Mouse (Mus musculus): ENCODE data around the gene Plaa. TPM values are rescaled to one million over a fixed set of nuclear protein-coding genes. Genes with fewer than 3 reads are reported as not detected.
"Not testable (repeated sequence)": the region's sequence is repeated elsewhere in the genome, so short reads cannot be mapped to it uniquely, and the experiment has no call there.

Gene Plaa
- 26.5 TPM for polyA plus RNA-seq (2012; fragmentation: generic; extraction: Trizol)
- long read RNA-seq, experiment 1, transcript Plaa-201 (14 exons, 2,784 nt): major isoform, 64 of 82 reads
- long read RNA-seq, experiment 1, partial matches to known transcripts: 4 of 82 reads
- long read RNA-seq, experiment 1, other reads (novel, unspliced or antisense): 14 of 82 reads
- long read RNA-seq, experiment 2, transcript Plaa-201 (14 exons, 2,784 nt): major isoform, 919 of 1,029 reads
- long read RNA-seq, experiment 2, partial matches to known transcripts: 22 of 1,029 reads
- long read RNA-seq, experiment 2, other reads (novel, unspliced or antisense): 86 of 1,029 reads

- peak within 1 kb of the TSS; percentile 99 for H3ac ChIP-seq (ENCODE audit: control insufficient read depth, insufficient read length, low read depth)
- TF ChIP-seq MAX (IDR thresholded peaks at IDR 0.05) (peak; percentile 15), MYOD1 (IDR thresholded peaks at IDR 0.05; ENCODE audit: control insufficient read depth, insufficient read length, low read depth) (no peak)
- peak within 1 kb of the TSS; percentile 99 for H3K4me3 ChIP-seq (ENCODE audit: insufficient read depth, poor library complexity, severe bottlenecking)
- peaks cover 46% of the 10 kb centered on the region for H3K79me3 ChIP-seq (ENCODE audit: low read depth)
- no peaks in the 10 kb centered on the region for H3K27me3 ChIP-seq (ENCODE audit: control insufficient read depth, insufficient read depth, insufficient read length)
- peaks cover 59% of the 10 kb centered on the region for H3K79me2 ChIP-seq (ENCODE audit: control insufficient read depth, insufficient read depth)
- peaks cover 6% of the 10 kb centered on the region for H3K36me3 ChIP-seq (ENCODE audit: control insufficient read depth, insufficient read depth)
These were observed at the start of gene Plaa for GRCm38 (mm10) chr4:94603031-94603629. TSS of gene Plaa (minus strand) at chr4:94603244.

- H3K36me3 ChIP-seq (ENCODE audit: control insufficient read depth, insufficient read depth): peaks cover 27% of the 10 kb centered on the region
- H3K27me3 ChIP-seq (ENCODE audit: control insufficient read depth, insufficient read depth, insufficient read length); H3K79me3 ChIP-seq (ENCODE audit: low read depth); H3K79me2 ChIP-seq (ENCODE audit: control insufficient read depth, insufficient read depth); H3K4me3 ChIP-seq (ENCODE audit: insufficient read depth, poor library complexity, severe bottlenecking); H3ac ChIP-seq (ENCODE audit: control insufficient read depth, insufficient read length, low read depth): not testable (repeated sequence)
These were observed 47.6 kb upstream of the Plaa start for GRCm38 (mm10) chr4:94650426-94651175.

DNA sequence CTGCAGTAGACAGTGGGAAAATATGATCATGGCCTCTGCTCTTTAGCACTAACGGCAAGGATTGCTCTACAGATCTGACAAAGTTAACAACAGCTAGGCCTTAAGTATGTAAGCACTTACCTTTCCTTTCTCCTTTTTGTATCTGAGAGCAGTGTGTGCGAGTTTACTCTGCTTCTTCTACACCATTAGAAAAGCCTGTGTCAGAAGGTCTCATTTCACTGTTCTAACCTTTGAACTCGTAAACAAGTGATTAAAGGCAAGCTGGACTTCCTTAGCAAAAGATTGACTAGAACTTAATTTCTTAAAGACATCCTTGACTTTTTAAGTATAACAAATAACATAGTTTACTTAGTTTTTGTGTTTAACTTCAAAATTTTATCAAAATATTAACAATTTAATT, 46.9 kb upstream of the Plaa start, which contains the start of gene Lrrc19:
TSS of gene Lrrc19 (minus strand) at position 225 of the 400 bp plus-strand sequence.
- Histone ChIP-seq H3K4me3 (ENCODE audit: insufficient read depth, poor library complexity, severe bottlenecking) (no peak within 1 kb of the TSS), H3K79me3 (ENCODE audit: low read depth) (no peaks in the 10 kb centered on the region), H3K27me3 (ENCODE audit: control insufficient read depth, insufficient read depth, insufficient read length) (no peaks in the 10 kb centered on the region), H3K79me2 (ENCODE audit: control insufficient read depth, insufficient read depth) (no peaks in the 10 kb centered on the region), H3K36me3 (ENCODE audit: control insufficient read depth, insufficient read depth) (peaks cover 22% of the 10 kb centered on the region), H3ac (ENCODE audit: control insufficient read depth, insufficient read length, low read depth) (no peak within 1 kb of the TSS)
- TF ChIP-seq FOSL1 (IDR thresholded peaks at IDR 0.05; ENCODE audit: insufficient read depth, low read length, poor library complexity, severe bottlenecking) (no peak), MYOD1 (IDR thresholded peaks at IDR 0.05; ENCODE audit: control insufficient read depth, insufficient read length, low read depth) (no peak), USF1 (IDR thresholded peaks at IDR 0.05; ENCODE audit: low read depth) (no peak), MAX (IDR thresholded peaks at IDR 0.05) (no peak), CTCF (IDR thresholded peaks at IDR 0.05; ENCODE audit: control insufficient read depth, insufficient read depth, insufficient read length) (no peak), MYOG (IDR thresholded peaks at IDR 0.05; ENCODE audit: control insufficient read depth, extremely low read depth, insufficient read length) (no peak), CEBPB (IDR thresholded peaks at IDR 0.05; ENCODE audit: low read depth) (no peak)

GRCm38 (mm10) chr4:94643141-94643540, 40.1 kb upstream of the Plaa start:
- H3K79me2 ChIP-seq (ENCODE audit: control insufficient read depth, insufficient read depth): no peaks in the 10 kb centered on the region
- H3K27me3 ChIP-seq (ENCODE audit: control insufficient read depth, insufficient read depth, insufficient read length): no peaks in the 10 kb centered on the region
- TF ChIP-seq MAX (IDR thresholded peaks at IDR 0.05) (no peak), FOSL1 (IDR thresholded peaks at IDR 0.05; ENCODE audit: insufficient read depth, low read length, poor library complexity, severe bottlenecking) (no peak)
- H3ac ChIP-seq (ENCODE audit: control insufficient read depth, insufficient read length, low read depth): no peak overlapping the region
- H3K36me3 ChIP-seq (ENCODE audit: control insufficient read depth, insufficient read depth): no peaks in the 10 kb centered on the region
- no peak overlapping the region for H3K4me3 ChIP-seq (ENCODE audit: insufficient read depth, poor library complexity, severe bottlenecking)
- H3K79me3 ChIP-seq (ENCODE audit: low read depth): no peaks in the 10 kb centered on the region

- TF ChIP-seq MYOD1 (IDR thresholded peaks at IDR 0.05; ENCODE audit: control insufficient read depth, insufficient read length, low read depth) (peak; percentile 36), CEBPB (IDR thresholded peaks at IDR 0.05; ENCODE audit: low read depth) (peak; percentile 84), FOSL1 (IDR thresholded peaks at IDR 0.05; ENCODE audit: insufficient read depth, low read length, poor library complexity, severe bottlenecking) (no peak)
- no peaks in the 10 kb centered on the region for H3K27me3 ChIP-seq (ENCODE audit: control insufficient read depth, insufficient read depth, insufficient read length)
- peaks cover 30% of the 10 kb centered on the region for H3K79me2 ChIP-seq (ENCODE audit: control insufficient read depth, insufficient read depth)
- H3K36me3 ChIP-seq (ENCODE audit: control insufficient read depth, insufficient read depth): peaks cover 28% of the 10 kb centered on the region
- no peak overlapping the region for H3K4me3 ChIP-seq (ENCODE audit: insufficient read depth, poor library complexity, severe bottlenecking)
- H3K79me3 ChIP-seq (ENCODE audit: low read depth): peaks cover 20% of the 10 kb centered on the region
- no peak overlapping the region for H3ac ChIP-seq (ENCODE audit: control insufficient read depth, insufficient read length, low read depth)
These were observed 17.0 kb upstream of the Plaa start for GRCm38 (mm10) chr4:94620077-94620476.

DNA sequence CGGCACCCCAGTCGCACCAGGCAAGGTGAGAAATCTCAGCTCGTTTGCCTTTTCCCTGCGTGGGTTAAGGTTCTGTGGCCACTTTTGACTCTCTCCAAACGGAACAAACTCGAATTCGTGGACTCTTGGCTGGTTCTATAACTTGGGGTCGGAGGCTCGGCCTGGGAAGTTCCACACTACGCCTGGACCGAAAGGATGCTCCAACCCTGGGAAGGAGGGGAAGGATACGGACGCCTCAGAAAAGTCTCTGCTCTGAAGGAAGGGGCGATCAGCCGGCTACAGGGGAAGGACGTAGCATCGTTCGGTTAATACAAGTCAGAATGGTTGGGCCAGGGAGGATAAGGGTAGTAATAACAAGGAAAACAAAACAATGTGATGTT, 11.6 kb upstream of the Plaa start:
- Histone ChIP-seq H3ac (ENCODE audit: control insufficient read depth, insufficient read length, low read depth) (peak overlapping the region; percentile 78), H3K4me3 (ENCODE audit: insufficient read depth, poor library complexity, severe bottlenecking) (peak overlapping the region; percentile 89), H3K27me3 (ENCODE audit: control insufficient read depth, insufficient read depth, insufficient read length) (no peaks in the 10 kb centered on the region), H3K79me3 (ENCODE audit: low read depth) (peaks cover 23% of the 10 kb centered on the region), H3K79me2 (ENCODE audit: control insufficient read depth, insufficient read depth) (peaks cover 37% of the 10 kb centered on the region), H3K36me3 (ENCODE audit: control insufficient read depth, insufficient read depth) (peaks cover 4% of the 10 kb centered on the region)
- no peak for TF ChIP-seq CTCF (IDR thresholded peaks at IDR 0.05; ENCODE audit: control insufficient read depth, insufficient read depth, insufficient read length)
- no peak for TF ChIP-seq MYOD1 (IDR thresholded peaks at IDR 0.05; ENCODE audit: control insufficient read depth, insufficient read length, low read depth)
- no peak for TF ChIP-seq CEBPB (IDR thresholded peaks at IDR 0.05; ENCODE audit: low read depth)
- no peak for TF ChIP-seq FOSL1 (IDR thresholded peaks at IDR 0.05; ENCODE audit: insufficient read depth, low read length, poor library complexity, severe bottlenecking)
- TF ChIP-seq MYOG (IDR thresholded peaks at IDR 0.05; ENCODE audit: control insufficient read depth, extremely low read depth, insufficient read length): no peak
- TF ChIP-seq USF1 (IDR thresholded peaks at IDR 0.05; ENCODE audit: low read depth): no peak
- TF ChIP-seq MAX (IDR thresholded peaks at IDR 0.05): no peak

All from C2C12 (cell line).